Mouse (Mus musculus) embryonic facial prominence, embryonic 14.5 days (tissue): ENCODE results near the gene Snx29. TPM values are rescaled to one million over a fixed set of nuclear protein-coding genes. Genes with fewer than 3 reads are reported as not detected.

ENCODE experiments used
- ATAC-seq: fragments of 200-750 bp; cut with Nextera tagmentation; 2 replicates; pipeline ENCODE4 v1.8.0; 2017; ENCODE audit warnings: low read depth, moderate number of reproducible peaks, moderate TSS enrichment
- DNase-seq: peaks from one replicate; pipeline ENCODE4 v3.0.0-alpha.2; 2015; ENCODE audit warnings: low spot score
- H3K27ac ChIP-seq: fragments of 300-500 bp; sonication (generic); replicated peaks from 2 replicates; pipeline ENCODE4 v1.5.1; 2014; ENCODE audit warnings: low read depth, mild to moderate bottlenecking, low read length, moderate library complexity
- H3K27me3 ChIP-seq: fragments of 300-500 bp; sonication (generic); replicated peaks from 2 replicates; pipeline ENCODE4 v1.6.1; 2014; ENCODE audit warnings: low read length; ENCODE audit not compliant: control insufficient read depth, insufficient read depth
- H3K36me3 ChIP-seq: fragments of 300-500 bp; sonication (generic); 2 replicates; pipeline ENCODE4 v1.6.1; 2014; ENCODE audit warnings: low read length, mixed read lengths; ENCODE audit not compliant: control insufficient read depth, insufficient read depth
- H3K4me1 ChIP-seq: fragments of 300-500 bp; sonication (generic); 2 replicates; pipeline ENCODE4 v1.6.1; 2014; ENCODE audit warnings: antibody characterized with exemption, low read length; ENCODE audit not compliant: control insufficient read depth, insufficient read depth
- H3K4me2 ChIP-seq: fragments of 300-500 bp; sonication (generic); 2 replicates; pipeline ENCODE4 v1.6.1; 2014; ENCODE audit warnings: low read depth, mild to moderate bottlenecking, low read length, moderate library complexity, mixed read lengths
- H3K4me3 ChIP-seq: fragments of 300-500 bp; sonication (generic); 2 replicates; pipeline ENCODE4 v1.5.1; 2014; ENCODE audit warnings: low read depth, mild to moderate bottlenecking, low read length
- H3K9ac ChIP-seq: fragments of 300-500 bp; sonication (generic); 2 replicates; pipeline ENCODE4 v1.6.1; 2014; ENCODE audit warnings: low read depth, mild to moderate bottlenecking, low read length, moderate library complexity, mixed read lengths
- H3K9me3 ChIP-seq: fragments of 300-500 bp; sonication (generic); 2 replicates; pipeline ENCODE4 v1.6.1; 2016; ENCODE audit warnings: low read length; ENCODE audit not compliant: control insufficient read depth
- WGBS: fragments of 180-500 bp; shearing (Covaris S2); extraction: QIAGEN DNeasy Blood & Tissue Kit; methylation state at CpG from one replicate; pipeline ENCODE4 v1.1.7; 2014; 5-methylcytosine and 5-hydroxymethylcytosine counted together
- polyA plus RNA-seq: library from polyadenylated mRNA; unstranded; fragments of >200 nt; fragmentation: Nextera tagmentation; extraction: Ambion mirVana; gene quantifications from 2 replicates; pipeline ENCODE4 v1.2.1, GENCODE M21; 2014

Gene Snx29
- polyA plus RNA-seq, 1 experiment from 2014 or later, result 9.7 TPM

- Histone ChIP-seq H3K9ac (peak overlapping the region; percentile 3; the same call in 1 of the 2 replicates), H3K9me3 (no peaks in the 10 kb centered on the region), H3K4me2 (no peak overlapping the region), H3K4me1 (peaks cover 9% of the 10 kb centered on the region; the same call in 1 of the 2 replicates), H3K27ac (no peak overlapping the region), H3K36me3 (no peaks in the 10 kb centered on the region), H3K4me3 (no peak overlapping the region), H3K27me3 (no peaks in the 10 kb centered on the region)
- DNase-seq (no peak), ATAC-seq (no peak)
- WGBS, result 0% methylated on average over 3 of the region's 3 CpGs
These were observed 314.2 kb downstream of the Snx29 start for GRCm38 (mm10) chr16:11636902-11637301.

- H3K27ac ChIP-seq, result no peak overlapping the region
- H3K9ac ChIP-seq, result no peak overlapping the region
- no peaks in the 10 kb centered on the region for H3K36me3 ChIP-seq
- H3K27me3 ChIP-seq, result no peaks in the 10 kb centered on the region
- no peak overlapping the region for H3K4me3 ChIP-seq
- H3K4me1 ChIP-seq, result peaks cover 15% of the 10 kb centered on the region
- ATAC-seq (no peak), DNase-seq (no peak)
- no peak overlapping the region for H3K4me2 ChIP-seq
- H3K9me3 ChIP-seq, result no peaks in the 10 kb centered on the region
These were observed 315.1 kb downstream of the Snx29 start for GRCm38 (mm10) chr16:11637794-11638193.

- WGBS, result 68% methylated on average over 1 of the region's 1 CpGs
- no peaks in the 10 kb centered on the region for H3K9me3 ChIP-seq
- H3K4me2 ChIP-seq, result no peak overlapping the region
- no peaks in the 10 kb centered on the region for H3K27me3 ChIP-seq
- peaks cover 19% of the 10 kb centered on the region for H3K4me1 ChIP-seq
- DNase-seq (no peak), ATAC-seq (no peak)
- H3K27ac ChIP-seq, result no peak overlapping the region
- H3K36me3 ChIP-seq, result no peaks in the 10 kb centered on the region
- no peak overlapping the region for H3K9ac ChIP-seq
- H3K4me3 ChIP-seq, result no peak overlapping the region
These were observed 316.0 kb downstream of the Snx29 start for GRCm38 (mm10) chr16:11638739-11639138.

- no peak for DNase-seq
- H3K4me2 ChIP-seq, result no peak overlapping the region
- no peaks in the 10 kb centered on the region for H3K27me3 ChIP-seq
- H3K36me3 ChIP-seq, result no peaks in the 10 kb centered on the region
- H3K4me3 ChIP-seq, result no peak overlapping the region
- H3K9me3 ChIP-seq, result no peaks in the 10 kb centered on the region
- no peak overlapping the region for H3K9ac ChIP-seq
- ATAC-seq, result no peak
- H3K27ac ChIP-seq, result no peak overlapping the region
- peaks cover 20% of the 10 kb centered on the region for H3K4me1 ChIP-seq
- 85% methylated on average over 8 of the region's 8 CpGs for WGBS
These were observed 317.2 kb downstream of the Snx29 start for GRCm38 (mm10) chr16:11639936-11640335.

GRCm38 (mm10) chr16:11643603-11644002 lies 320.9 kb downstream of the Snx29 start:
- DNase-seq (peak; percentile 50), ATAC-seq (0 out of 2 replicates have a peak, but pooled peaks have one; percentile 31)
- H3K27me3 ChIP-seq, result no peaks in the 10 kb centered on the region
- H3K9me3 ChIP-seq, result no peaks in the 10 kb centered on the region
- no peak overlapping the region for H3K4me3 ChIP-seq
- peaks cover 11% of the 10 kb centered on the region for H3K4me1 ChIP-seq
- WGBS, result 32% methylated on average over 6 of the region's 6 CpGs
- no peak overlapping the region for H3K4me2 ChIP-seq
- H3K9ac ChIP-seq, result no peak overlapping the region
- H3K27ac ChIP-seq, result no peak overlapping the region
- no peaks in the 10 kb centered on the region for H3K36me3 ChIP-seq

GRCm38 (mm10) chr16:11644399-11644798 lies 321.7 kb downstream of the Snx29 start:
- ATAC-seq (no peak), DNase-seq (no peak)
- H3K4me1 ChIP-seq, result peaks cover 11% of the 10 kb centered on the region
- no peak overlapping the region for H3K4me2 ChIP-seq
- 76% methylated on average over 2 of the region's 2 CpGs for WGBS
- H3K4me3 ChIP-seq, result no peak overlapping the region
- no peak overlapping the region for H3K27ac ChIP-seq
- H3K9ac ChIP-seq, result no peak overlapping the region
- no peaks in the 10 kb centered on the region for H3K36me3 ChIP-seq
- no peaks in the 10 kb centered on the region for H3K9me3 ChIP-seq
- no peaks in the 10 kb centered on the region for H3K27me3 ChIP-seq

- H3K4me3 ChIP-seq, result no peak overlapping the region
- no peak overlapping the region for H3K4me2 ChIP-seq
- H3K36me3 ChIP-seq, result no peaks in the 10 kb centered on the region
- H3K4me1 ChIP-seq, result peaks cover 11% of the 10 kb centered on the region
- no peaks in the 10 kb centered on the region for H3K27me3 ChIP-seq
- no peak overlapping the region for H3K9ac ChIP-seq
- no peak for ATAC-seq
- DNase-seq, result no peak
- H3K27ac ChIP-seq, result no peak overlapping the region
- 39% methylated on average over 4 of the region's 4 CpGs for WGBS
- H3K9me3 ChIP-seq, result no peaks in the 10 kb centered on the region
These were observed 323.0 kb downstream of the Snx29 start for GRCm38 (mm10) chr16:11645668-11646067.

- ATAC-seq, result peak; percentile 80; the same call in 1 of the 2 replicates
- Histone ChIP-seq H3K9me3 (no peaks in the 10 kb centered on the region), H3K36me3 (no peaks in the 10 kb centered on the region), H3K27ac (no peak overlapping the region), H3K4me3 (no peak overlapping the region), H3K9ac (no peak overlapping the region), H3K4me2 (no peak overlapping the region), H3K4me1 (peaks cover 11% of the 10 kb centered on the region), H3K27me3 (no peaks in the 10 kb centered on the region)
- DNase-seq, result no peak
- WGBS, result 76% methylated on average over 4 of the region's 4 CpGs
These were observed 324.1 kb downstream of the Snx29 start for GRCm38 (mm10) chr16:11646745-11647289.

GRCm38 (mm10) chr16:11648169-11648688 lies 325.5 kb downstream of the Snx29 start:
- no peak overlapping the region for H3K9ac ChIP-seq
- H3K27ac ChIP-seq, result no peak overlapping the region
- no peaks in the 10 kb centered on the region for H3K36me3 ChIP-seq
- no peak for DNase-seq
- 57% methylated on average over 1 of the region's 1 CpGs for WGBS
- ATAC-seq, result no peak
- peaks cover 5% of the 10 kb centered on the region for H3K4me1 ChIP-seq
- no peak overlapping the region for H3K4me2 ChIP-seq
- H3K4me3 ChIP-seq, result no peak overlapping the region
- no peaks in the 10 kb centered on the region for H3K9me3 ChIP-seq
- H3K27me3 ChIP-seq, result no peaks in the 10 kb centered on the region
